Mouse (Mus musculus) lung, postnatal 0 days (tissue): ENCODE data around the gene Cd22. TPM values are rescaled to one million over a fixed set of nuclear protein-coding genes. Genes with fewer than 3 reads are reported as not detected.

Source experiments
- ATAC-seq: fragments of 200-750 bp; cut with Nextera tagmentation; 2 replicates; pipeline ENCODE4 v1.8.0; 2017; ENCODE audit warnings: moderate library complexity
- DNase-seq: peaks from one replicate; pipeline ENCODE4 v3.0.0-alpha.2; 2016; ENCODE audit warnings: low spot score
- H3K27ac ChIP-seq: fragments of 300-500 bp; sonication (generic); 2 replicates; pipeline ENCODE4 v1.5.1; 2014; ENCODE audit warnings: antibody characterized with exemption, mild to moderate bottlenecking, low read length, mixed read lengths
- H3K27me3 ChIP-seq: fragments of 300-500 bp; sonication (generic); replicated peaks from 2 replicates; pipeline ENCODE4 v1.6.1; 2014; ENCODE audit warnings: low read length, mixed read lengths; ENCODE audit not compliant: insufficient read depth
- H3K36me3 ChIP-seq: fragments of 300-500 bp; sonication (generic); 2 replicates; pipeline ENCODE4 v1.6.1; 2014; ENCODE audit warnings: low read length, mixed read lengths; ENCODE audit not compliant: insufficient read depth
- H3K4me1 ChIP-seq: fragments of 300-500 bp; sonication (generic); 2 replicates; pipeline ENCODE4 v1.6.1; 2014; ENCODE audit warnings: antibody characterized with exemption, low read depth, low read length, mixed read lengths; ENCODE audit not compliant: insufficient read depth
- H3K4me2 ChIP-seq: fragments of 300-500 bp; sonication (generic); replicated peaks from 2 replicates; pipeline ENCODE4 v1.6.1; 2014; ENCODE audit warnings: low read depth, mild to moderate bottlenecking, low read length, moderate library complexity, mixed read lengths
- H3K4me3 ChIP-seq: fragments of 300-500 bp; sonication (generic); 2 replicates; pipeline ENCODE4 v1.5.1; 2014; ENCODE audit warnings: low read depth, low read length
- H3K9ac ChIP-seq: fragments of 300-500 bp; sonication (generic); replicated peaks from 2 replicates; pipeline ENCODE4 v1.6.1; 2014; ENCODE audit warnings: low read depth, mild to moderate bottlenecking
- H3K9me3 ChIP-seq: fragments of 300-500 bp; sonication (generic); 2 replicates; pipeline ENCODE4 v1.6.1; 2016; ENCODE audit warnings: low read length, mixed read lengths
- CTCF ChIP-seq: IDR thresholded peaks from 2 replicates; pipeline ENCODE4 v1.5.1; 2016; ENCODE audit warnings: antibody characterized with exemption, mild to moderate bottlenecking
- EP300 ChIP-seq: IDR thresholded peaks from 2 replicates; pipeline ENCODE4 v1.6.1; 2016; ENCODE audit warnings: antibody characterized with exemption, mild to moderate bottlenecking, control low read depth
- WGBS: fragments of 180-500 bp; shearing (Covaris S2); extraction: QIAGEN DNeasy Blood & Tissue Kit; methylation state at CpG from one replicate; pipeline ENCODE4 v1.1.7; 2014; 5-methylcytosine and 5-hydroxymethylcytosine counted together
- polyA plus RNA-seq: library from polyadenylated mRNA; unstranded; fragments of >200 nt; fragmentation: Nextera tagmentation; extraction: Ambion mirVana; gene quantifications from 2 replicates; pipeline ENCODE4 v1.2.1, GENCODE M21; 2015

Cd22 gene
- polyA plus RNA-seq, 1 experiment from 2014 or later: 0.79 TPM

DNA sequence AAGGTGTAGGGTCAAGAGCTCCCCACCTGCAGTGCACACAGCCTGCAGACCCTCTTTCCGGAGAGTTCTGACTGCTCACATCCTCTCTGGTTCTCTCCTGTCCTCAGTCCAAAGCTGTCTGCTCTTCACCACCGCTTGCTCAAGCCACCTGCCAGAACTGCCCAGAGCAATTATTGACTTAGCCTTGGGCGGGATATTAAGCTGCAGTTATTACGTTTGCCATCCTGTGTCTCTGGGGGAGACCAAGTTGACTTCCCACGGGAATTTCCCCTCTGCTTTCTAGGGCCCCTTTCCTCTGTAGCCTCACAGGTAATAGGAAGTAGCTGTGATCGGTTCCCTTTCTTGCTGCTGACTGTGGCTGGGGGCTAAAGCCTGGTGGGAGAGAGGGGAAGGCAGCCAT is 60.0 kb downstream of the Cd22 start:
- no peaks in the 10 kb centered on the region for H3K36me3 ChIP-seq
- no peaks in the 10 kb centered on the region for H3K9me3 ChIP-seq
- WGBS: 36% methylated on average over 6 of the region's 6 CpGs
- DNase-seq (peak; percentile 27), ATAC-seq (peak; percentile 23; the same call in 1 of the 2 replicates)
- H3K27ac ChIP-seq: no peak overlapping the region
- no peaks in the 10 kb centered on the region for H3K4me1 ChIP-seq
- H3K4me3 ChIP-seq: no peak overlapping the region
- no peak overlapping the region for H3K9ac ChIP-seq
- H3K27me3 ChIP-seq: no peaks in the 10 kb centered on the region
- H3K4me2 ChIP-seq: no peak overlapping the region
- TF ChIP-seq CTCF: no peak
- no peak for TF ChIP-seq EP300

Other genes starting within 250 kb of the Cd22 start
- not detected in 2 replicates for gene Etv2, start 244.5 kb downstream of the Cd22 start, polyA plus RNA-seq
- 101 and 107 TPM in 2 replicates for gene Rbm42, start 230.0 kb downstream of the Cd22 start, polyA plus RNA-seq
- gene Haus5, start 215.3 kb downstream of the Cd22 start, polyA plus RNA-seq: 10.0 and 10.3 TPM in 2 replicates
- not detected in 2 replicates for gene Pmis2, start 208.7 kb downstream of the Cd22 start, polyA plus RNA-seq
- 0.69 and 1.2 TPM in 2 replicates for gene 2200002J24Rik, start 181.4 kb downstream of the Cd22 start, polyA plus RNA-seq
- 0.14 TPM in 1 of 2 replicates, not detected in the other for gene Atp4a, start 168.1 kb downstream of the Cd22 start, polyA plus RNA-seq
- 179 and 193 TPM in 2 replicates for gene Tmem147, start 150.8 kb downstream of the Cd22 start, polyA plus RNA-seq
- 0.18 and 0.21 TPM in 2 replicates for gene Gapdhs, start 136.7 kb downstream of the Cd22 start, polyA plus RNA-seq
- 6.7 and 7.3 TPM in 2 replicates for gene Sbsn, start 128.9 kb downstream of the Cd22 start, polyA plus RNA-seq
- gene Dmkn, start 116.6 kb downstream of the Cd22 start, polyA plus RNA-seq: 65.2 and 74.3 TPM in 2 replicates
- 2.1 and 4.4 TPM in 2 replicates for gene Krtdap, start 92.4 kb downstream of the Cd22 start, polyA plus RNA-seq
- 1.1 and 1.4 TPM in 2 replicates for gene Ffar2, start 56.6 kb downstream of the Cd22 start, polyA plus RNA-seq
- gene Ffar3, start 24.2 kb downstream of the Cd22 start, polyA plus RNA-seq: not detected in 2 replicates
- not detected in 2 replicates for gene Ffar1, start 18.8 kb downstream of the Cd22 start, polyA plus RNA-seq
- 1.2 and 1.8 TPM in 2 replicates for gene Mag, start 34.5 kb upstream of the Cd22 start, polyA plus RNA-seq
- not detected in 2 replicates for gene Hamp2, start 44.3 kb upstream of the Cd22 start, polyA plus RNA-seq
- not detected in 2 replicates for gene Hamp, start 63.7 kb upstream of the Cd22 start, polyA plus RNA-seq
- 19.6 and 21.1 TPM in 2 replicates for gene Usf2, start 76.5 kb upstream of the Cd22 start, polyA plus RNA-seq
- gene Lsr, start 93.1 kb upstream of the Cd22 start, polyA plus RNA-seq: 53.8 and 57.9 TPM in 2 replicates
- 9.5 and 12.3 TPM in 2 replicates for gene Fam187b, start 93.4 kb upstream of the Cd22 start, polyA plus RNA-seq
- 168 and 206 TPM in 2 replicates for gene Fxyd5, start 162.1 kb upstream of the Cd22 start, polyA plus RNA-seq
- gene Fxyd7, start 171.1 kb upstream of the Cd22 start, polyA plus RNA-seq: 1.2 and 1.8 TPM in 2 replicates
- 175 and 211 TPM in 2 replicates for gene Fxyd1, start 176.9 kb upstream of the Cd22 start, polyA plus RNA-seq
- 0.20 and 0.27 TPM in 2 replicates for gene Lgi4, start 179.0 kb upstream of the Cd22 start, polyA plus RNA-seq
- gene Fxyd3, start 196.4 kb upstream of the Cd22 start, polyA plus RNA-seq: 76.1 and 78.1 TPM in 2 replicates
- 19.5 and 20.5 TPM in 2 replicates for gene Hpn, start 234.9 kb upstream of the Cd22 start, polyA plus RNA-seq
- 4.5 and 4.9 TPM in 2 replicates for gene Scn1b, start 246.7 kb upstream of the Cd22 start, polyA plus RNA-seq